24 mouse cellular contexts compared by ENCODE assay signal in the genomic region with DNA sequence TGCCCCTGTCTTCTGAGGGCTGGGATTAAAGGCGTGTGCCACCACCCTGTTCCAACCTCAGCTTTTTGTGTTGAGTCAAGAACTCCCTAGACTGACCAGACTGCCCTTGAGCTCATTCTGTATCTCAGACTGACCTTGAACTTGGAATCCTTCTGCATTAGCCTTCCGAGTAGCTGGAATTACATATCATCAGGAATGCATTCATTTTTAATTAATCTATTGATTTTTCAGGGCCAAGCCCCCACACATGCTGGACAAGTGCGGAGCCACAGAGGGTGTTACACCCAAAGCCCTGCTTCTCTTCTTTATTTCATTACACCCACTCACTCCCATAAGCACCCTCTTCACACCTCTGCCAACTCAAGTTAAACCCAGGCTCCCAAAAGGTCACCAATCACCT. TPM values are rescaled to one million over a fixed set of nuclear protein-coding genes. Genes with fewer than 3 reads are reported as not detected.
DNase-seq lines count a peak whose midpoint lies in the region; ATAC-seq and TF ChIP-seq lines count a peak whose summit lies in the region.
"Had no signal": no experiment of that assay in that cellular context is flagged by ENCODE, and none has a peak within 500 bp of the region (broad histone marks: within the 10 kb centered on the region; RNA-seq: fewer than 3 reads in every experiment).

No protein-coding gene starts in this region.

- no peaks in the 10 kb centered on the region for H3K9me3 ChIP-seq in liver, embryonic 11.5 days (ENCODE audit: control insufficient read depth, low read length)
- no peaks in the 10 kb centered on the region for H3K9me3 ChIP-seq in ES-E14 (ENCODE audit: control insufficient read depth, insufficient read depth, low read depth, low read length)
- H3K9me3 ChIP-seq in liver, postnatal 0 days (ENCODE audit: low read length), result no peaks in the 10 kb centered on the region
- H3K9me3 ChIP-seq in forebrain, embryonic 16.5 days (ENCODE audit: control insufficient read depth, low read length), result no peaks in the 10 kb centered on the region
- H3K9me3 ChIP-seq: embryonic facial prominence, embryonic 10.5 days; forebrain, embryonic 10.5 days; heart, embryonic 10.5 days; hindbrain, embryonic 12.5 days had no signal

- TF ChIP-seq POLR2A in testis, adult 2 months (IDR thresholded peaks at IDR 0.05; ENCODE audit: control insufficient read depth, low read depth, low read length), result no peak

- in situ Hi-C loops in ES-E14 (cut with MboI; ENCODE audit: low sequenced_read_pairs in 2 of 2, unreplicated experiment in 2 of 2), result no loop called here

- H3K27me3 ChIP-seq in liver, embryonic 11.5 days (replicated peaks; ENCODE audit: control insufficient read depth, insufficient read depth, low read length), result no peaks in the 10 kb centered on the region
- H3K27me3 ChIP-seq in testis, adult 2 months (ENCODE audit: control insufficient read depth, insufficient read depth, low read length), result no peaks in the 10 kb centered on the region
- no peaks in the 10 kb centered on the region for H3K27me3 ChIP-seq in liver, postnatal 0 days (ENCODE audit: insufficient read depth, low read length)
- 0 out of 2 replicates have a peak, but pooled peaks cover 3% of the 10 kb centered on the region for H3K27me3 ChIP-seq in forebrain, embryonic 16.5 days (replicated peaks; ENCODE audit: control insufficient read depth, insufficient read depth, low read length)

- H3K36me3 ChIP-seq in liver, embryonic 11.5 days (ENCODE audit: control insufficient read depth, insufficient read depth, low read length), result peaks cover 5% of the 10 kb centered on the region; the same call in 1 of the 2 replicates
- H3K36me3 ChIP-seq in testis, adult 2 months (ENCODE audit: control insufficient read depth, insufficient read depth, low read length), result no peaks in the 10 kb centered on the region; the same call in 1 of the 2 replicates
- H3K36me3 ChIP-seq in ES-E14 (ENCODE audit: control insufficient read depth, insufficient read depth, low read length, poor library complexity, severe bottlenecking), result peaks cover 18% of the 10 kb centered on the region
- H3K36me3 ChIP-seq in liver, postnatal 0 days (replicated peaks; ENCODE audit: insufficient read depth, low read length), result peaks cover 16% of the 10 kb centered on the region
- peaks cover 4% of the 10 kb centered on the region; the same call in 1 of the 2 replicates for H3K36me3 ChIP-seq in forebrain, embryonic 16.5 days (ENCODE audit: control insufficient read depth, insufficient read depth)

- TF ChIP-seq EP300 in liver, postnatal 0 days (IDR thresholded peaks at IDR 0.05; ENCODE audit: low read depth), result no peak

- H3K9ac ChIP-seq in liver, embryonic 11.5 days (ENCODE audit: low read depth, low read length), result no peak overlapping the region
- peak overlapping the region; percentile 85; the same call in 1 of the 2 replicates for H3K9ac ChIP-seq in ES-E14 (ENCODE audit: insufficient read depth, low read depth, low read length, poor library complexity, severe bottlenecking)
- no peak overlapping the region for H3K9ac ChIP-seq in liver, postnatal 0 days (replicated peaks)
- H3K9ac ChIP-seq in forebrain, embryonic 16.5 days (replicated peaks; ENCODE audit: low read depth, low read length), result no peak overlapping the region
- H3K9ac ChIP-seq: hindbrain, embryonic 12.5 days had no signal

- H3K4me2 ChIP-seq in liver, embryonic 11.5 days, result 0 out of 2 replicates have a peak overlapping the region, but pooled peaks have one; percentile 3
- H3K4me2 ChIP-seq in liver, postnatal 0 days (ENCODE audit: low read depth, low read length), result no peak overlapping the region
- no peak overlapping the region for H3K4me2 ChIP-seq in forebrain, embryonic 16.5 days (ENCODE audit: low read length)
- H3K4me2 ChIP-seq: hindbrain, embryonic 12.5 days had no signal

- 89% methylated on average over 3 of the region's 3 CpGs for WGBS in liver, embryonic 11.5 days
- 87% methylated on average over 3 of the region's 3 CpGs for WGBS in liver, postnatal 0 days (ENCODE audit: insufficient replicate concordance)
- WGBS in forebrain, embryonic 16.5 days, result 94% methylated on average over 3 of the region's 3 CpGs

- no peak overlapping the region for H3K27ac ChIP-seq in liver, embryonic 11.5 days (ENCODE audit: low read depth, low read length)
- peak overlapping the region; percentile 61 for H3K27ac ChIP-seq in testis, adult 2 months (ENCODE audit: control insufficient read depth, insufficient read depth, low read depth, low read length)
- peak overlapping the region; percentile 78; the same call in 1 of the 2 replicates for H3K27ac ChIP-seq in ES-E14 (ENCODE audit: insufficient read depth, low read depth, low read length, poor library complexity, severe bottlenecking)
- 0 out of 2 replicates have a peak overlapping the region, but pooled peaks have one; percentile 11 for H3K27ac ChIP-seq in liver, postnatal 0 days (ENCODE audit: low read depth)
- no peak overlapping the region for H3K27ac ChIP-seq in forebrain, embryonic 16.5 days (ENCODE audit: low read length)
- H3K27ac ChIP-seq: embryonic facial prominence, embryonic 10.5 days; forebrain, embryonic 10.5 days; heart, embryonic 10.5 days; hindbrain, embryonic 12.5 days had no signal

- no peak overlapping the region for H3K4me3 ChIP-seq in liver, embryonic 11.5 days (ENCODE audit: low read depth, low read length)
- no peak overlapping the region for H3K4me3 ChIP-seq in testis, adult 2 months (ENCODE audit: control insufficient read depth, low read depth, low read length)
- peak overlapping the region in 1 of 2 experiments; percentile 93; a peak in 2 of 4 replicates for H3K4me3 ChIP-seq in ES-E14 (ENCODE audit: insufficient read depth in 1 of 2, low read depth in 1 of 2, low read length in 2 of 2, poor library complexity in 1 of 2, severe bottlenecking in 1 of 2)
- H3K4me3 ChIP-seq in liver, postnatal 0 days (ENCODE audit: low read depth, low read length), result no peak overlapping the region
- H3K4me3 ChIP-seq in forebrain, embryonic 16.5 days (replicated peaks; ENCODE audit: low read length), result no peak overlapping the region
- H3K4me3 ChIP-seq: embryonic facial prominence, embryonic 10.5 days; erythroblast, embryonic 14.5 days; heart, embryonic 10.5 days; hindbrain, embryonic 12.5 days had no signal

- DNase-seq in liver, embryonic 11.5 days (ENCODE audit: low spot score), result no peak
- no peak for DNase-seq in liver
- no peak for DNase-seq in testis, postnatal 10 days (ENCODE audit: low spot score)
- no peak for DNase-seq in ES-E14 (ENCODE audit: low read depth, low spot score)
- DNase-seq in liver, postnatal 0 days, result no peak
- DNase-seq in gastrocnemius, adult 18-20 months (ENCODE audit: low spot score), result no peak
- DNase-seq: adrenal gland, postnatal 14 days; cerebellum, adult 18-20 months; cerebellum, adult 9-11 months; cerebellum, postnatal 36 days; gastrocnemius, postnatal 10 days; heart, adult 18-20 months; heart, postnatal 10 days; heart, postnatal 4 days had no signal

- peaks cover 16% of the 10 kb centered on the region for H3K4me1 ChIP-seq in liver, embryonic 11.5 days (replicated peaks; ENCODE audit: control insufficient read depth, insufficient read depth, low read length)
- peaks cover 21% of the 10 kb centered on the region for H3K4me1 ChIP-seq in testis, adult 2 months (ENCODE audit: control insufficient read depth, insufficient read depth, low read length)
- H3K4me1 ChIP-seq in ES-E14 (ENCODE audit: control insufficient read depth in 2 of 2, insufficient read depth in 2 of 2, low read length in 2 of 2, poor library complexity in 1 of 2), result peaks cover 4 to 17% of the 10 kb centered on the region in 2 experiments; a peak in 3 of 4 replicates
- peaks cover 16% of the 10 kb centered on the region for H3K4me1 ChIP-seq in liver, postnatal 0 days (ENCODE audit: insufficient read depth)
- H3K4me1 ChIP-seq in forebrain, embryonic 16.5 days (replicated peaks; ENCODE audit: control insufficient read depth, insufficient read depth, low read length), result peaks cover 25% of the 10 kb centered on the region

- no peak for TF ChIP-seq CTCF in testis, adult 2 months (IDR thresholded peaks at IDR 0.05; ENCODE audit: control insufficient read depth, insufficient read depth, insufficient replicate concordance, low read depth, low read length)
- no peak for TF ChIP-seq CTCF in liver, postnatal 0 days (IDR thresholded peaks at IDR 0.05; ENCODE audit: low read depth)

- no peak for ATAC-seq in liver, embryonic 11.5 days (replicated peaks; ENCODE audit: low FRiP score)
- ATAC-seq in liver, postnatal 0 days, result no peak
- no peak for ATAC-seq in forebrain, embryonic 16.5 days
- ATAC-seq: activated CD4-positive, CD25-positive, alpha-beta regulatory T cell, adult 4 months; forebrain, embryonic 14.5 days; hindbrain, embryonic 16.5 days had no signal

RNA-seq across cellular contexts. Expression of gene Rmnd5b, which starts 2.0 kb away (rescaled TPM):
- 47.8 and 52.2 TPM in 2 replicates for polyA plus RNA-seq in liver, embryonic 11.5 days (2014; fragmentation: Nextera tagmentation; extraction: Ambion mirVana)
- polyA plus RNA-seq in testis, adult 2 months (2012; rRNA removed), result 66.5 and 73.1 TPM in 2 replicates
- 41.1 and 96.5 TPM in 2 replicates for total RNA-seq in ES-E14 (2012; rRNA removed)
- polyA plus RNA-seq in liver, postnatal 0 days (2015; fragmentation: Nextera tagmentation; extraction: Ambion mirVana), result 13.0 and 16.0 TPM in 2 replicates
- polyA plus RNA-seq in forebrain, embryonic 16.5 days (2015; fragmentation: Nextera tagmentation; extraction: Ambion mirVana), result 80.9 and 85.6 TPM in 2 replicates
- total RNA-seq in gastrocnemius, adult 18-20 months (2021), result 10 to 100 TPM; 10.7 to 12.7 TPM

RNA-seq across cellular contexts. Expression of gene Nhp2, which starts 14.2 kb away (rescaled TPM):
- polyA plus RNA-seq in liver, embryonic 11.5 days (2014; fragmentation: Nextera tagmentation; extraction: Ambion mirVana), result 347 and 349 TPM in 2 replicates
- 32.0 and 33.5 TPM in 2 replicates for polyA plus RNA-seq in testis, adult 2 months (2012; rRNA removed)
- 452 and 461 TPM in 2 replicates for total RNA-seq in ES-E14 (2012; rRNA removed)
- 70.1 and 76.2 TPM in 2 replicates for polyA plus RNA-seq in liver, postnatal 0 days (2015; fragmentation: Nextera tagmentation; extraction: Ambion mirVana)
- 94.1 and 97.9 TPM in 2 replicates for polyA plus RNA-seq in forebrain, embryonic 16.5 days (2015; fragmentation: Nextera tagmentation; extraction: Ambion mirVana)
- 10 to 100 TPM; 24.2 to 28.1 TPM for total RNA-seq in gastrocnemius, adult 18-20 months (2021)

RNA-seq across cellular contexts. Expression of gene N4bp3, which starts 16.9 kb away (rescaled TPM):
- 7.2 and 7.9 TPM in 2 replicates for polyA plus RNA-seq in liver, embryonic 11.5 days (2014; fragmentation: Nextera tagmentation; extraction: Ambion mirVana)
- polyA plus RNA-seq in testis, adult 2 months (2012; rRNA removed), result 16.3 and 19.0 TPM in 2 replicates
- 23.7 and 43.8 TPM in 2 replicates for total RNA-seq in ES-E14 (2012; rRNA removed)
- 2.4 and 2.8 TPM in 2 replicates for polyA plus RNA-seq in liver, postnatal 0 days (2015; fragmentation: Nextera tagmentation; extraction: Ambion mirVana)
- polyA plus RNA-seq in forebrain, embryonic 16.5 days (2015; fragmentation: Nextera tagmentation; extraction: Ambion mirVana), result 10.2 and 12.9 TPM in 2 replicates
- 1 to 10 TPM; 2.0 to 2.6 TPM for total RNA-seq in gastrocnemius, adult 18-20 months (2021)

RNA-seq across cellular contexts. Expression of gene D930048N14Rik, which starts 17.0 kb away (rescaled TPM):
- polyA plus RNA-seq in liver, embryonic 11.5 days (2014; fragmentation: Nextera tagmentation; extraction: Ambion mirVana), result 1.3 and 1.5 TPM in 2 replicates
- 5.1 and 5.3 TPM in 2 replicates for polyA plus RNA-seq in testis, adult 2 months (2012; rRNA removed)
- 4.1 and 12.2 TPM in 2 replicates for total RNA-seq in ES-E14 (2012; rRNA removed)
- polyA plus RNA-seq in liver, postnatal 0 days (2015; fragmentation: Nextera tagmentation; extraction: Ambion mirVana), result 0.15 and 0.34 TPM in 2 replicates
- polyA plus RNA-seq in forebrain, embryonic 16.5 days (2015; fragmentation: Nextera tagmentation; extraction: Ambion mirVana), result 0.58 and 0.70 TPM in 2 replicates
- total RNA-seq in gastrocnemius, adult 18-20 months (2021), result under 1 TPM; 0.09 to 0.14 TPM
- polyA plus RNA-seq: erythroblast, embryonic 14.5 days had no signal

RNA-seq across cellular contexts. Expression of gene Hnrnpab, which starts 27.1 kb away (rescaled TPM):
- 552 and 577 TPM in 2 replicates for polyA plus RNA-seq in liver, embryonic 11.5 days (2014; fragmentation: Nextera tagmentation; extraction: Ambion mirVana)
- 85.0 and 97.4 TPM in 2 replicates for polyA plus RNA-seq in testis, adult 2 months (2012; rRNA removed)
- total RNA-seq in ES-E14 (2012; rRNA removed), result 334 and 505 TPM in 2 replicates
- polyA plus RNA-seq in liver, postnatal 0 days (2015; fragmentation: Nextera tagmentation; extraction: Ambion mirVana), result 114 and 130 TPM in 2 replicates
- polyA plus RNA-seq in forebrain, embryonic 16.5 days (2015; fragmentation: Nextera tagmentation; extraction: Ambion mirVana), result 441 and 518 TPM in 2 replicates
- total RNA-seq in gastrocnemius, adult 18-20 months (2021), result 100 to 1,000 TPM; 103 to 109 TPM

Comparison
In these comparisons a context has a peak if more than half of its experiments do, and no peak if none do; other contexts are left out.
1. H3K27ac ChIP-seq: peak in testis, adult 2 months (single experiment), ES-E14 (single experiment) and liver, postnatal 0 days (single experiment); none in liver, embryonic 11.5 days (single experiment) and forebrain, embryonic 16.5 days (single experiment).